Mouse (Mus musculus) embryonic facial prominence, embryonic 15.5 days (tissue): ENCODE measurements around the gene Sv2b. TPM values are rescaled to one million over a fixed set of nuclear protein-coding genes. Genes with fewer than 3 reads are reported as not detected.

Experiments used
- ATAC-seq: fragments of 200-750 bp; cut with Nextera tagmentation; 2 replicates; pipeline ENCODE4 v1.8.0; 2017; ENCODE audit warnings: low read depth, moderate TSS enrichment; ENCODE audit not compliant: insufficient number of reproducible peaks, low FRiP score, low TSS enrichment
- H3K27ac ChIP-seq: fragments of 300-500 bp; sonication (generic); replicated peaks from 2 replicates; pipeline ENCODE4 v1.5.1; 2015; ENCODE audit warnings: mild to moderate bottlenecking, inconsistent platforms
- H3K27me3 ChIP-seq: fragments of 300-500 bp; sonication (generic); 2 replicates; pipeline ENCODE4 v1.6.1; 2015; ENCODE audit warnings: inconsistent platforms
- H3K36me3 ChIP-seq: fragments of 300-500 bp; sonication (generic); 2 replicates; pipeline ENCODE4 v1.6.1; 2015; ENCODE audit warnings: mild to moderate bottlenecking, inconsistent platforms
- H3K4me1 ChIP-seq: fragments of 300-500 bp; sonication (generic); 2 replicates; pipeline ENCODE4 v1.6.1; 2015; ENCODE audit warnings: inconsistent platforms
- H3K4me2 ChIP-seq: fragments of 300-500 bp; sonication (generic); replicated peaks from 2 replicates; pipeline ENCODE4 v1.6.1; 2015; ENCODE audit warnings: mild to moderate bottlenecking, inconsistent platforms
- H3K4me3 ChIP-seq: fragments of 300-500 bp; sonication (generic); replicated peaks from 2 replicates; pipeline ENCODE4 v1.5.1; 2015; ENCODE audit warnings: mild to moderate bottlenecking, inconsistent platforms
- H3K9ac ChIP-seq: fragments of 300-500 bp; sonication (generic); 2 replicates; pipeline ENCODE4 v1.6.1; 2015; ENCODE audit warnings: inconsistent platforms
- H3K9me3 ChIP-seq: fragments of 300-500 bp; sonication (generic); replicated peaks from 2 replicates; pipeline ENCODE4 v1.6.1; 2016; ENCODE audit warnings: inconsistent platforms
- WGBS: fragments of 180-500 bp; shearing (Covaris S2); methylation state at CpG from one replicate; pipeline ENCODE4 v1.1.7; 2015; 5-methylcytosine and 5-hydroxymethylcytosine counted together
- polyA plus RNA-seq: library from polyadenylated mRNA; unstranded; fragments of >200 nt; fragmentation: Nextera tagmentation; extraction: Ambion mirVana; gene quantifications from 2 replicates; pipeline ENCODE4 v1.2.1, GENCODE M21; 2015

Sv2b gene
- polyA plus RNA-seq, 1 experiment from 2014 or later: 2.3 TPM

- H3K27ac ChIP-seq: no peak overlapping the region
- 59% methylated on average over 1 of the region's 1 CpGs for WGBS
- no peak overlapping the region for H3K4me2 ChIP-seq
- H3K9ac ChIP-seq: no peak overlapping the region
- no peaks in the 10 kb centered on the region for H3K9me3 ChIP-seq
- ATAC-seq: no peak
- H3K4me3 ChIP-seq: no peak overlapping the region
- H3K27me3 ChIP-seq: no peaks in the 10 kb centered on the region
- H3K4me1 ChIP-seq: no peaks in the 10 kb centered on the region
- no peaks in the 10 kb centered on the region for H3K36me3 ChIP-seq
Measured at GRCm38 (mm10) chr7:75318320-75318719, 9.3 kb upstream of the Sv2b start.

- H3K27me3 ChIP-seq: 0 out of 2 replicates have a peak, but pooled peaks cover 8% of the 10 kb centered on the region
- H3K4me1 ChIP-seq: no peaks in the 10 kb centered on the region
- no peaks in the 10 kb centered on the region for H3K36me3 ChIP-seq
- H3K9me3 ChIP-seq: no peaks in the 10 kb centered on the region
- 57% methylated on average over 5 of the region's 5 CpGs for WGBS
- ATAC-seq: no peak
- no peak overlapping the region for H3K9ac ChIP-seq
- no peak overlapping the region for H3K27ac ChIP-seq
- H3K4me2 ChIP-seq: no peak overlapping the region
- H3K4me3 ChIP-seq: no peak overlapping the region
Measured at GRCm38 (mm10) chr7:75314873-75315272, 5.8 kb upstream of the Sv2b start.

- WGBS: 75% methylated on average over 8 of the region's 8 CpGs
- no peak overlapping the region for H3K27ac ChIP-seq
- peaks cover 16% of the 10 kb centered on the region for H3K4me1 ChIP-seq
- ATAC-seq: no peak
- no peak overlapping the region for H3K9ac ChIP-seq
- peaks cover 38% of the 10 kb centered on the region for H3K27me3 ChIP-seq
- no peaks in the 10 kb centered on the region for H3K9me3 ChIP-seq
- H3K36me3 ChIP-seq: no peaks in the 10 kb centered on the region
- H3K4me2 ChIP-seq: no peak overlapping the region
- no peak overlapping the region for H3K4me3 ChIP-seq
Measured at GRCm38 (mm10) chr7:75309570-75309969, 508 bp upstream of the Sv2b start.

GRCm38 (mm10) chr7:75308140-75308456, 964 bp downstream of the Sv2b start:
- no peaks in the 10 kb centered on the region for H3K36me3 ChIP-seq
- H3K4me3 ChIP-seq: peak overlapping the region; percentile 43
- no peaks in the 10 kb centered on the region for H3K9me3 ChIP-seq
- no peak overlapping the region for H3K9ac ChIP-seq
- peak overlapping the region; percentile 83 for H3K4me2 ChIP-seq
- under 1% methylated on average over 8 of the region's 8 CpGs for WGBS
- ATAC-seq: no peak
- H3K27ac ChIP-seq: no peak overlapping the region
- H3K27me3 ChIP-seq: peaks cover 38% of the 10 kb centered on the region
- peaks cover 16% of the 10 kb centered on the region for H3K4me1 ChIP-seq

- H3K9me3 ChIP-seq: no peaks in the 10 kb centered on the region
- H3K27ac ChIP-seq: no peak overlapping the region
- H3K4me2 ChIP-seq: peak overlapping the region; percentile 83
- H3K36me3 ChIP-seq: no peaks in the 10 kb centered on the region
- no peak for ATAC-seq
- H3K27me3 ChIP-seq: peaks cover 38% of the 10 kb centered on the region
- 49% methylated on average over 8 of the region's 8 CpGs for WGBS
- peak overlapping the region; percentile 43 for H3K4me3 ChIP-seq
- H3K4me1 ChIP-seq: peaks cover 16% of the 10 kb centered on the region
- no peak overlapping the region for H3K9ac ChIP-seq
Measured at GRCm38 (mm10) chr7:75307570-75308087, 1.4 kb downstream of the Sv2b start.

GRCm38 (mm10) chr7:75305901-75306465, 3.1 kb downstream of the Sv2b start:
- Histone ChIP-seq H3K36me3 (no peaks in the 10 kb centered on the region), H3K27me3 (peaks cover 38% of the 10 kb centered on the region), H3K9ac (no peak overlapping the region), H3K4me2 (no peak overlapping the region), H3K4me3 (no peak overlapping the region), H3K27ac (no peak overlapping the region), H3K9me3 (no peaks in the 10 kb centered on the region), H3K4me1 (peaks cover 16% of the 10 kb centered on the region)
- no peak for ATAC-seq
- 71% methylated on average over 9 of the region's 9 CpGs for WGBS

- WGBS: 66% methylated on average over 6 of the region's 6 CpGs
- H3K27ac ChIP-seq: no peak overlapping the region
- H3K9me3 ChIP-seq: no peaks in the 10 kb centered on the region
- H3K4me1 ChIP-seq: no peaks in the 10 kb centered on the region
- H3K4me2 ChIP-seq: no peak overlapping the region
- H3K36me3 ChIP-seq: no peaks in the 10 kb centered on the region
- H3K9ac ChIP-seq: no peak overlapping the region
- H3K27me3 ChIP-seq: peaks cover 9% of the 10 kb centered on the region
- ATAC-seq: no peak
- H3K4me3 ChIP-seq: no peak overlapping the region
Measured at GRCm38 (mm10) chr7:75302523-75303215, 6.4 kb downstream of the Sv2b start.

- H3K27ac ChIP-seq: no peak overlapping the region
- no peak overlapping the region for H3K4me2 ChIP-seq
- H3K4me1 ChIP-seq: no peaks in the 10 kb centered on the region
- no peaks in the 10 kb centered on the region for H3K27me3 ChIP-seq
- H3K4me3 ChIP-seq: no peak overlapping the region
- no peaks in the 10 kb centered on the region for H3K9me3 ChIP-seq
- no peak overlapping the region for H3K9ac ChIP-seq
- ATAC-seq: no peak
- 77% methylated on average over 4 of the region's 4 CpGs for WGBS
- H3K36me3 ChIP-seq: no peaks in the 10 kb centered on the region
Measured at GRCm38 (mm10) chr7:75299245-75299644, 9.8 kb downstream of the Sv2b start.

GRCm38 (mm10) chr7:75296688-75297119, 12.4 kb downstream of the Sv2b start:
- no peak overlapping the region for H3K4me2 ChIP-seq
- H3K9ac ChIP-seq: no peak overlapping the region
- 13% methylated on average over 6 of the region's 6 CpGs for WGBS
- ATAC-seq: no peak
- no peak overlapping the region for H3K4me3 ChIP-seq
- H3K9me3 ChIP-seq: no peaks in the 10 kb centered on the region
- no peaks in the 10 kb centered on the region for H3K36me3 ChIP-seq
- no peaks in the 10 kb centered on the region for H3K27me3 ChIP-seq
- no peaks in the 10 kb centered on the region for H3K4me1 ChIP-seq
- no peak overlapping the region for H3K27ac ChIP-seq

- Histone ChIP-seq H3K4me1 (no peaks in the 10 kb centered on the region), H3K9ac (no peak overlapping the region), H3K27me3 (no peaks in the 10 kb centered on the region), H3K9me3 (no peaks in the 10 kb centered on the region), H3K27ac (no peak overlapping the region), H3K36me3 (no peaks in the 10 kb centered on the region), H3K4me2 (no peak overlapping the region), H3K4me3 (no peak overlapping the region)
- ATAC-seq: no peak
- 52% methylated on average over 5 of the region's 5 CpGs for WGBS
Measured at GRCm38 (mm10) chr7:75295228-75295865, 13.7 kb downstream of the Sv2b start.

- no peak overlapping the region for H3K4me2 ChIP-seq
- no peaks in the 10 kb centered on the region for H3K4me1 ChIP-seq
- no peak overlapping the region for H3K4me3 ChIP-seq
- no peak for ATAC-seq
- no peaks in the 10 kb centered on the region for H3K27me3 ChIP-seq
- no peaks in the 10 kb centered on the region for H3K9me3 ChIP-seq
- 41% methylated on average over 3 of the region's 3 CpGs for WGBS
- H3K36me3 ChIP-seq: no peaks in the 10 kb centered on the region
- no peak overlapping the region for H3K9ac ChIP-seq
- no peak overlapping the region for H3K27ac ChIP-seq
Measured at GRCm38 (mm10) chr7:75292246-75292645, 16.8 kb downstream of the Sv2b start.
